Mouse (Mus musculus): ENCODE results near the gene Kdm2a.

Gene Kdm2a

GRCm38 (mm10) chr19:4300271-4300704, 97.8 kb downstream of the Kdm2a start:
- DNase-seq (ENCODE audit: extremely low read depth, low read depth): peak; percentile 95

GRCm38 (mm10) chr19:4299574-4300270, 98.4 kb downstream of the Kdm2a start:
- no peak for DNase-seq (ENCODE audit: extremely low read depth, low read depth)

- DNase-seq (ENCODE audit: extremely low read depth, low read depth): no peak
These were observed 99.0 kb downstream of the Kdm2a start for GRCm38 (mm10) chr19:4299126-4299525.

GRCm38 (mm10) chr19:4298322-4299121, 99.6 kb downstream of the Kdm2a start:
- no peak for DNase-seq (ENCODE audit: extremely low read depth, low read depth)

- DNase-seq (ENCODE audit: extremely low read depth, low read depth): no peak
These were observed 100.2 kb downstream of the Kdm2a start for GRCm38 (mm10) chr19:4297851-4298250.

GRCm38 (mm10) chr19:4296611-4297010, 101.5 kb downstream of the Kdm2a start:
- DNase-seq (ENCODE audit: extremely low read depth, low read depth): no peak

GRCm38 (mm10) chr19:4295391-4295790, 102.7 kb downstream of the Kdm2a start:
- no peak for DNase-seq (ENCODE audit: extremely low read depth, low read depth)

GRCm38 (mm10) chr19:4294381-4295097, 103.5 kb downstream of the Kdm2a start:
- peak; percentile 91 for DNase-seq (ENCODE audit: extremely low read depth, low read depth)

- DNase-seq (ENCODE audit: extremely low read depth, low read depth): no peak
These were observed 106.9 kb downstream of the Kdm2a start for GRCm38 (mm10) chr19:4291161-4291560.

- no peak for DNase-seq (ENCODE audit: extremely low read depth, low read depth)
These were observed 107.3 kb downstream of the Kdm2a start for GRCm38 (mm10) chr19:4290749-4291148.

GRCm38 (mm10) chr19:4283653-4284052, 114.4 kb downstream of the Kdm2a start:
- DNase-seq (ENCODE audit: extremely low read depth, low read depth): no peak

- DNase-seq (ENCODE audit: extremely low read depth, low read depth): peak; percentile 78
These were observed 115.1 kb downstream of the Kdm2a start, which contains the start of gene Ankrd13d for GRCm38 (mm10) chr19:4282898-4283553. Ankrd13d (minus strand) TSS chr19:4283137.

GRCm38 (mm10) chr19:4280425-4280824, 117.7 kb downstream of the Kdm2a start:
- no peak for DNase-seq (ENCODE audit: extremely low read depth, low read depth)

GRCm38 (mm10) chr19:4279487-4279886, 118.6 kb downstream of the Kdm2a start:
- DNase-seq (ENCODE audit: extremely low read depth, low read depth): no peak

GRCm38 (mm10) chr19:4270972-4271371, 127.1 kb downstream of the Kdm2a start:
- no peak for DNase-seq (ENCODE audit: extremely low read depth, low read depth)

- DNase-seq (ENCODE audit: extremely low read depth, low read depth): no peak
These were observed 127.9 kb downstream of the Kdm2a start for GRCm38 (mm10) chr19:4270187-4270586.

GRCm38 (mm10) chr19:4268566-4269361, 129.3 kb downstream of the Kdm2a start, which contains the start of gene Ssh3:
Ssh3 (minus strand) TSS chr19:4269180.
- DNase-seq (ENCODE audit: extremely low read depth, low read depth): peak; percentile 33

- DNase-seq (ENCODE audit: extremely low read depth, low read depth): no peak
These were observed 132.1 kb downstream of the Kdm2a start for GRCm38 (mm10) chr19:4265956-4266355.

Measured in MEL-GATA-1-ER (cell line).